Mouse (Mus musculus) liver, postnatal 0 days (tissue): ENCODE data around the gene Gm6096.

Experiments used
- CTCF ChIP-seq: sonication (generic); IDR thresholded peaks from 2 replicates; pipeline ENCODE4 v1.5.1; 2016; ENCODE audit warnings: antibody characterized with exemption, low read depth
- EP300 ChIP-seq: IDR thresholded peaks from 2 replicates; pipeline ENCODE4 v1.6.1; 2016; ENCODE audit warnings: antibody characterized with exemption, low read depth, mild to moderate bottlenecking

DNA sequence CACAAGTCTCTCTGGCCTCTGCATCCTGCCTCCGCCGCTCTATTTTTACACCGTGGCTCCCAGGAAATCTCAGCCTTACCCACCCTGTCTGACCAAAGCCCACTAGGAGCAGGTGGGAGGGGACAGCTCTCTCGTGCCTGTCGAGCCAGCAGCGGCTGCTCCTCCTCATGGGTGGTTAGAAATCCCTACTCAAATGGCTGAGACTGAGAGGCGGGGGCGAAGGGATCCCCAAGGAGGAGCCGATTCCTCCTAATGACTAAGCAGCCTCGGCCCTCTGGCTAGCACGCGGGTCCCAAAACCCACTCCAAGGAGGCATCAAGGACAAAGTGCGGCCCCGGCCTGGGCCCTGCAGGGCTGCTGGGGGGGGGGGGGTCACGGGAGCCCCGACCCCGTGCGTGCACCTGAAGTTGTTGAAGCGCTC lies 21.1 kb upstream of the Gm6096 start:
- TF ChIP-seq CTCF (no peak), EP300 (no peak)
